Comparison of ENCODE assay signal across 8 mouse cellular contexts in genomic region chr1:55052355-55052953, GRCm38 (mm10). TPM values are rescaled to one million over a fixed set of nuclear protein-coding genes. Genes with fewer than 3 reads are reported as not detected.
DNase-seq lines count a peak whose midpoint lies in the region; ATAC-seq and TF ChIP-seq lines count a peak whose summit lies in the region.

Gene Coq10b (plus strand): TSS chr1:55052770.

- H3K4me2 ChIP-seq in heart, embryonic 11.5 days, result peak within 1 kb of the TSS; percentile 75
- peak within 1 kb of the TSS; percentile 93 for H3K4me2 ChIP-seq in kidney, embryonic 16.5 days (replicated peaks; ENCODE audit: low read depth, low read length)
- peak within 1 kb of the TSS; percentile 96 for H3K4me2 ChIP-seq in myocyte (ENCODE audit: low read depth)

- peak within 1 kb of the TSS; percentile 96 for H3K27ac ChIP-seq in heart, embryonic 11.5 days (ENCODE audit: low read depth, low read length)
- H3K27ac ChIP-seq in kidney, embryonic 16.5 days (ENCODE audit: low read length), result peak within 1 kb of the TSS; percentile 77
- peak within 1 kb of the TSS; percentile 97 for H3K27ac ChIP-seq in liver, adult 2 months (replicated peaks; ENCODE audit: insufficient read depth, low read depth, low read length)

- peak; percentile 24; the same call in 1 of the 2 replicates for TF ChIP-seq POLR2A in brain, embryonic 14.5 days (IDR thresholded peaks at IDR 0.05; ENCODE audit: borderline replicate concordance, extremely low read depth, insufficient read depth, insufficient read length, poor library complexity, severe bottlenecking)
- TF ChIP-seq POLR2A in liver, adult 2 months (IDR thresholded peaks at IDR 0.05; ENCODE audit: extremely low read depth, insufficient read depth, low read length), result peak; percentile 89
- peak; percentile 96 for TF ChIP-seq POLR2A in myocyte (IDR thresholded peaks at IDR 0.05; ENCODE audit: insufficient read length, low read depth)

- H3K9me3 ChIP-seq in erythroblast, embryonic 14.5 days (ENCODE audit: control insufficient read depth, low read length), result no peaks in the 10 kb centered on the region
- no peaks in the 10 kb centered on the region for H3K9me3 ChIP-seq in heart, embryonic 11.5 days (replicated peaks; ENCODE audit: control insufficient read depth, low read length)
- H3K9me3 ChIP-seq in kidney, embryonic 16.5 days (ENCODE audit: low read length), result no peaks in the 10 kb centered on the region

- peak; percentile 100 for ATAC-seq in heart, embryonic 11.5 days (replicated peaks; ENCODE audit: insufficient number of reproducible peaks, low FRiP score, low TSS enrichment)
- peak; percentile 100 for ATAC-seq in kidney, embryonic 16.5 days (ENCODE audit: low FRiP score, low TSS enrichment)

- peak within 1 kb of the TSS; percentile 88 for H3ac ChIP-seq in C2C12 (ENCODE audit: control insufficient read depth, insufficient read length, low read depth)
- H3ac ChIP-seq in myocyte (ENCODE audit: control insufficient read depth, insufficient read length), result peak within 1 kb of the TSS; percentile 73

- DNase-seq in brain, embryonic 14.5 days (ENCODE audit: low read depth), result peak; percentile 99
- peak; percentile 95 for DNase-seq in liver, adult 2 months (ENCODE audit: extremely low read depth, low read depth, low spot score)
- peak; percentile 100 for DNase-seq in splenic B cell, adult 2 months (ENCODE audit: low read depth, low spot score)

- TF ChIP-seq CTCF in C2C12 (IDR thresholded peaks at IDR 0.05; ENCODE audit: control insufficient read depth, insufficient read depth, insufficient read length), result no peak
- TF ChIP-seq CTCF in brain, embryonic 14.5 days (IDR thresholded peaks at IDR 0.05; ENCODE audit: borderline replicate concordance, extremely low read depth, insufficient read depth, insufficient read length), result no peak
- TF ChIP-seq CTCF in liver, adult 2 months (IDR thresholded peaks at IDR 0.05; ENCODE audit: low read depth, low read length), result 0 out of 2 replicates have a peak, but pooled peaks have one; percentile 23

- H3K79me2 ChIP-seq in C2C12 (ENCODE audit: control insufficient read depth, insufficient read depth) (peaks cover 45% of the 10 kb centered on the region), myocyte (ENCODE audit: control insufficient read depth, insufficient read depth) (peaks cover 45% of the 10 kb centered on the region)
- peaks cover 24% of the 10 kb centered on the region; the same call in 1 of the 2 replicates for H3K79me2 ChIP-seq in liver, adult 2 months (ENCODE audit: control insufficient read depth, insufficient read depth, low read length)

- peak within 1 kb of the TSS; percentile 82 for H3K9ac ChIP-seq in heart, embryonic 11.5 days (ENCODE audit: low read depth, low read length)
- peak within 1 kb of the TSS; percentile 78 for H3K9ac ChIP-seq in kidney, embryonic 16.5 days (replicated peaks; ENCODE audit: low read length)
- H3K9ac ChIP-seq in liver, adult 2 months (ENCODE audit: low read depth, low read length), result peak within 1 kb of the TSS; percentile 92

- H3K79me3 ChIP-seq in C2C12 (ENCODE audit: low read depth), result peaks cover 44% of the 10 kb centered on the region

- peaks cover 28% of the 10 kb centered on the region for H3K36me3 ChIP-seq in C2C12 (ENCODE audit: control insufficient read depth, insufficient read depth)
- peaks cover 32% of the 10 kb centered on the region for H3K36me3 ChIP-seq in erythroblast, embryonic 14.5 days (ENCODE audit: control insufficient read depth)
- peaks cover 3% of the 10 kb centered on the region for H3K36me3 ChIP-seq in heart, embryonic 11.5 days (ENCODE audit: control insufficient read depth, insufficient read depth, low read length)
- no peaks in the 10 kb centered on the region for H3K36me3 ChIP-seq in kidney, embryonic 16.5 days (ENCODE audit: insufficient read depth, low read length)
- peaks cover 14% of the 10 kb centered on the region; the same call in 1 of the 2 replicates for H3K36me3 ChIP-seq in liver, adult 2 months (ENCODE audit: control insufficient read depth, insufficient read depth, low read length)
- H3K36me3 ChIP-seq in myocyte (ENCODE audit: control insufficient read depth, insufficient read depth), result peaks cover 18% of the 10 kb centered on the region
- no peaks in the 10 kb centered on the region for H3K36me3 ChIP-seq in splenic B cell, adult 2 months (ENCODE audit: control insufficient read depth, insufficient read depth, low read length, poor library complexity, severe bottlenecking)

- no peaks in the 10 kb centered on the region for H3K27me3 ChIP-seq in C2C12 (ENCODE audit: control insufficient read depth, insufficient read depth, insufficient read length)
- H3K27me3 ChIP-seq in erythroblast, embryonic 14.5 days (ENCODE audit: control insufficient read depth), result no peaks in the 10 kb centered on the region
- no peaks in the 10 kb centered on the region for H3K27me3 ChIP-seq in heart, embryonic 11.5 days (ENCODE audit: control insufficient read depth, insufficient read depth, low read length)
- H3K27me3 ChIP-seq in kidney, embryonic 16.5 days (ENCODE audit: insufficient read depth, low read length), result no peaks in the 10 kb centered on the region
- no peaks in the 10 kb centered on the region for H3K27me3 ChIP-seq in liver, adult 2 months (ENCODE audit: control insufficient read depth, insufficient read depth, low read length)
- no peaks in the 10 kb centered on the region for H3K27me3 ChIP-seq in myocyte (ENCODE audit: control insufficient read depth, insufficient read depth, insufficient read length)
- H3K27me3 ChIP-seq in splenic B cell, adult 2 months (ENCODE audit: control insufficient read depth, insufficient read depth, low read length, poor library complexity, severe bottlenecking), result no peaks in the 10 kb centered on the region

- H3K4me3 ChIP-seq in C2C12 (ENCODE audit: insufficient read depth, poor library complexity, severe bottlenecking) (peak within 1 kb of the TSS; percentile 70), myocyte (peak within 1 kb of the TSS; percentile 54)
- H3K4me3 ChIP-seq in erythroblast, embryonic 14.5 days (replicated peaks), result peak within 1 kb of the TSS; percentile 85
- peak within 1 kb of the TSS; percentile 88 for H3K4me3 ChIP-seq in heart, embryonic 11.5 days (ENCODE audit: low read depth, low read length)
- H3K4me3 ChIP-seq in kidney, embryonic 16.5 days (ENCODE audit: low read length), result peak within 1 kb of the TSS; percentile 79
- H3K4me3 ChIP-seq in liver, adult 2 months (ENCODE audit: insufficient read depth, low read depth, low read length), result peak within 1 kb of the TSS; percentile 81

- peaks cover 36% of the 10 kb centered on the region for H3K4me1 ChIP-seq in erythroblast, embryonic 14.5 days (ENCODE audit: control insufficient read depth)
- peaks cover 5% of the 10 kb centered on the region for H3K4me1 ChIP-seq in heart, embryonic 11.5 days (ENCODE audit: control insufficient read depth, insufficient read depth, low read length)
- H3K4me1 ChIP-seq in kidney, embryonic 16.5 days (ENCODE audit: insufficient read depth, low read length), result peaks cover 10% of the 10 kb centered on the region
- H3K4me1 ChIP-seq in liver, adult 2 months (ENCODE audit: control insufficient read depth, insufficient read depth, low read length), result peaks cover 19% of the 10 kb centered on the region

- WGBS in heart, embryonic 11.5 days (ENCODE audit: insufficient replicate concordance), result under 1% methylated on average over 46 of the region's 46 CpGs
- under 1% methylated on average over 44 of the region's 46 CpGs for WGBS in kidney, embryonic 16.5 days
- under 1% methylated on average over 46 of the region's 46 CpGs for WGBS in liver, adult 2 months

TF ChIP-seq in C2C12, 6 proteins besides CTCF, POLR2A, EP300 and RAD21:
- TF ChIP-seq MAX (IDR thresholded peaks at IDR 0.05) (peak; percentile 78), MYOD1 (IDR thresholded peaks at IDR 0.05; ENCODE audit: control insufficient read depth, insufficient read length, low read depth) (no peak), USF1 (IDR thresholded peaks at IDR 0.05; ENCODE audit: low read depth) (peak; percentile 83), CEBPB (IDR thresholded peaks at IDR 0.05; ENCODE audit: low read depth) (peak; percentile 44)

TF ChIP-seq in myocyte, 11 proteins besides CTCF, POLR2A, EP300 and RAD21:
- TF ChIP-seq CEBPB (IDR thresholded peaks at IDR 0.05; ENCODE audit: insufficient read depth, poor library complexity, severe bottlenecking) (0 out of 2 replicates have a peak, but pooled peaks have one; percentile 38), MYOD1 (IDR thresholded peaks at IDR 0.05; ENCODE audit: control insufficient read depth in 1 of 3, insufficient read length in 2 of 3, low read depth in 2 of 3) (peak in 1 of 3 experiments; percentile 59), TCF12 (IDR thresholded peaks at IDR 0.05; ENCODE audit: insufficient read depth, poor library complexity, severe bottlenecking) (no peak), E2F4 (IDR thresholded peaks at IDR 0.05; ENCODE audit: insufficient read depth) (no peak), USF1 (IDR thresholded peaks at IDR 0.05; ENCODE audit: low read depth) (peak; percentile 71), MYOG (IDR thresholded peaks at IDR 0.05; ENCODE audit: control insufficient read depth in 1 of 3, insufficient read depth in 1 of 3, insufficient read length in 2 of 3, low read depth in 2 of 3) (peak in 1 of 3 experiments; percentile 30), POLR2AphosphoS2 (IDR thresholded peaks at IDR 0.05; ENCODE audit: insufficient read length, low read depth) (peak; percentile 71)
TF ChIP-seq in myocyte: peak in this region for 5.

RNA-seq across cellular contexts. Expression of gene Coq10b, which starts in this region (rescaled TPM):
- polyA plus RNA-seq in C2C12 (2012; fragmentation: generic; extraction: Trizol), result 21.0 TPM
- polyA plus RNA-seq in brain, embryonic 14.5 days (2012; rRNA removed), result 20.3 and 24.9 TPM in 2 replicates
- 1.0 and 1.5 TPM in 2 replicates for polyA plus RNA-seq in erythroblast, embryonic 14.5 days (2012)
- 27.5 and 29.2 TPM in 2 replicates for polyA plus RNA-seq in heart, embryonic 11.5 days (2014; fragmentation: Nextera tagmentation; extraction: Ambion mirVana)
- polyA plus RNA-seq in kidney, embryonic 16.5 days (2015; fragmentation: Nextera tagmentation; extraction: Ambion mirVana), result 15.3 and 16.5 TPM in 2 replicates
- total RNA-seq in liver, adult 2 months (2014; rRNA removed), result 43.4 and 63.2 TPM in 2 replicates
- polyA plus RNA-seq in liver, adult 2 months (2012; rRNA removed), result 6.3 and 7.8 TPM in 2 replicates
- polyA plus RNA-seq in myocyte (2012; fragmentation: generic; extraction: Trizol), result 18.5 TPM

Comparison
In these comparisons a context has a peak if more than half of its experiments do, and no peak if none do; other contexts are left out.
1. Peak in every context shown above with its lines: DNase-seq, ATAC-seq, H3K4me3 ChIP-seq and H3K27ac ChIP-seq.
2. POLR2A ChIP-seq: peak in every context shown above with its lines; median percentile 96 in myocyte; 89 in liver, adult 2 months; 24 in brain, embryonic 14.5 days.